16 mouse cellular contexts compared by ENCODE assay signal in genomic region chr3:99249906-99250305, GRCm38 (mm10). TPM values are rescaled to one million over a fixed set of nuclear protein-coding genes. Genes with fewer than 3 reads are reported as not detected.
DNase-seq lines count a peak whose midpoint lies in the region; ATAC-seq and TF ChIP-seq lines count a peak whose summit lies in the region.
"Had no signal": no experiment of that assay in that cellular context is flagged by ENCODE, and none has a peak within 500 bp of the region (broad histone marks: within the 10 kb centered on the region; RNA-seq: fewer than 3 reads in every experiment).

No protein-coding gene starts in this region.

- no peak overlapping the region for H3K9ac ChIP-seq in midbrain, postnatal 0 days (replicated peaks; ENCODE audit: low read length, poor library complexity, severe bottlenecking)
- no peak overlapping the region for H3K9ac ChIP-seq in midbrain, embryonic 16.5 days (ENCODE audit: low read depth, low read length)
- H3K9ac ChIP-seq in embryonic facial prominence, embryonic 15.5 days = no peak overlapping the region
- no peak overlapping the region for H3K9ac ChIP-seq in stomach, postnatal 0 days (ENCODE audit: low read length)
- H3K9ac ChIP-seq: liver, postnatal 0 days; neural tube, embryonic 13.5 days had no signal

- no peak for TF ChIP-seq EP300 in stomach, postnatal 0 days (optimal IDR thresholded peaks at IDR 0.05)

- intact Hi-C loops in gastrocnemius, adult 2 months (cut with DNase I) = loop anchor here (5.0 to 10.0 kb wide), 2 partner anchors 485 to 612 kb away; no protein-coding TSS in a partner anchor
- intact Hi-C loops in gastrocnemius, postnatal 36 days (cut with DNase I) = loop anchor here (5.0 to 10.0 kb wide), 3 partner anchors 47 to 687 kb away; no protein-coding TSS in a partner anchor

- no peak overlapping the region for H3K4me2 ChIP-seq in midbrain, postnatal 0 days (ENCODE audit: low read depth, low read length, poor library complexity, severe bottlenecking)
- no peak overlapping the region for H3K4me2 ChIP-seq in midbrain, embryonic 16.5 days (ENCODE audit: low read length)
- H3K4me2 ChIP-seq in embryonic facial prominence, embryonic 15.5 days (replicated peaks) = 0 out of 2 replicates have a peak overlapping the region, but pooled peaks have one; percentile 35
- no peak overlapping the region for H3K4me2 ChIP-seq in stomach, postnatal 0 days (replicated peaks; ENCODE audit: low read depth)
- H3K4me2 ChIP-seq: neural tube, embryonic 13.5 days had no signal

- under 1% methylated on average over 6 of the region's 6 CpGs for WGBS in midbrain, postnatal 0 days
- under 1% methylated on average over 6 of the region's 6 CpGs for WGBS in midbrain, embryonic 16.5 days
- WGBS in embryonic facial prominence, embryonic 15.5 days = 6% methylated on average over 6 of the region's 6 CpGs
- WGBS in stomach, postnatal 0 days = 3% methylated on average over 6 of the region's 6 CpGs

- peak; percentile 61 for TF ChIP-seq CTCF in gastrocnemius, adult 2 months (IDR thresholded peaks at IDR 0.05)
- peak; percentile 49 for TF ChIP-seq CTCF in midbrain, postnatal 0 days (IDR thresholded peaks at IDR 0.05)
- peak; percentile 26; the same call in 1 of the 2 replicates for TF ChIP-seq CTCF in stomach, postnatal 0 days (IDR thresholded peaks at IDR 0.05; ENCODE audit: low read depth)

- H3K9me3 ChIP-seq in midbrain, postnatal 0 days (ENCODE audit: low read length) = no peaks in the 10 kb centered on the region
- no peaks in the 10 kb centered on the region; the same call in 1 of the 2 replicates for H3K9me3 ChIP-seq in midbrain, embryonic 16.5 days (replicated peaks; ENCODE audit: control insufficient read depth, low read length, poor library complexity, severe bottlenecking)
- no peaks in the 10 kb centered on the region for H3K9me3 ChIP-seq in embryonic facial prominence, embryonic 15.5 days (replicated peaks)
- H3K9me3 ChIP-seq in stomach, postnatal 0 days (ENCODE audit: control insufficient read depth, low read length) = no peaks in the 10 kb centered on the region
- H3K9me3 ChIP-seq: neural tube, embryonic 13.5 days had no signal

- ATAC-seq in midbrain, postnatal 0 days (ENCODE audit: low FRiP score) = no peak
- ATAC-seq in midbrain, embryonic 16.5 days = no peak
- ATAC-seq in embryonic facial prominence, embryonic 15.5 days (ENCODE audit: insufficient number of reproducible peaks, low FRiP score, low TSS enrichment, low read depth) = no peak
- ATAC-seq in stomach, postnatal 0 days (ENCODE audit: low FRiP score, low TSS enrichment) = no peak
- ATAC-seq: liver, postnatal 0 days; Patski had no signal

- DNase-seq in gastrocnemius, adult 2 months = peak; percentile 50
- no peak for DNase-seq in gastrocnemius, postnatal 36 days
- DNase-seq in midbrain, postnatal 0 days (ENCODE audit: low spot score) = peak; percentile 34
- no peak for DNase-seq in stomach, postnatal 0 days (ENCODE audit: low spot score)
- no peak for DNase-seq in left cerebral cortex, adult 11 months (ENCODE audit: low spot score)
- no peak for DNase-seq in layer of hippocampus, adult 9-11 months
- DNase-seq: adrenal gland, postnatal 14 days; liver, postnatal 0 days; right cerebral cortex, postnatal 25 days; thymus, postnatal 14 days had no signal

- H3K4me1 ChIP-seq in midbrain, postnatal 0 days (ENCODE audit: insufficient read depth, low read length) = no peaks in the 10 kb centered on the region
- H3K4me1 ChIP-seq in midbrain, embryonic 16.5 days (ENCODE audit: control insufficient read depth, insufficient read depth, low read length) = peaks cover 6% of the 10 kb centered on the region; the same call in 1 of the 2 replicates
- H3K4me1 ChIP-seq in embryonic facial prominence, embryonic 15.5 days = peaks cover 19% of the 10 kb centered on the region
- no peaks in the 10 kb centered on the region for H3K4me1 ChIP-seq in stomach, postnatal 0 days (replicated peaks; ENCODE audit: control insufficient read depth, insufficient read depth)

- peaks cover 86% of the 10 kb centered on the region for H3K27me3 ChIP-seq in midbrain, postnatal 0 days (ENCODE audit: insufficient read depth, low read length)
- peaks cover 76% of the 10 kb centered on the region for H3K27me3 ChIP-seq in midbrain, embryonic 16.5 days (ENCODE audit: control insufficient read depth, insufficient read depth, low read depth, low read length)
- H3K27me3 ChIP-seq in embryonic facial prominence, embryonic 15.5 days = peaks cover 74% of the 10 kb centered on the region
- H3K27me3 ChIP-seq in stomach, postnatal 0 days (ENCODE audit: control insufficient read depth, insufficient read depth, low read length) = peaks cover 22% of the 10 kb centered on the region

- peak overlapping the region; percentile 75 for H3K27ac ChIP-seq in gastrocnemius, adult 2 months
- H3K27ac ChIP-seq in midbrain, postnatal 0 days (ENCODE audit: low read depth, low read length) = no peak overlapping the region
- no peak overlapping the region for H3K27ac ChIP-seq in midbrain, embryonic 16.5 days (ENCODE audit: low read length)
- H3K27ac ChIP-seq in embryonic facial prominence, embryonic 15.5 days (replicated peaks) = no peak overlapping the region
- H3K27ac ChIP-seq in stomach, postnatal 0 days (replicated peaks) = no peak overlapping the region
- H3K27ac ChIP-seq: neural tube, embryonic 13.5 days had no signal

- H3K4me3 ChIP-seq in gastrocnemius, adult 2 months = peak overlapping the region; percentile 62
- no peak overlapping the region for H3K4me3 ChIP-seq in midbrain, postnatal 0 days (ENCODE audit: low read depth, low read length)
- H3K4me3 ChIP-seq in midbrain, embryonic 16.5 days (ENCODE audit: low read depth, low read length) = no peak overlapping the region
- no peak overlapping the region for H3K4me3 ChIP-seq in embryonic facial prominence, embryonic 15.5 days (replicated peaks)
- H3K4me3 ChIP-seq in stomach, postnatal 0 days (ENCODE audit: low read depth, low read length) = no peak overlapping the region
- H3K4me3 ChIP-seq: neural tube, embryonic 13.5 days had no signal

- H3K36me3 ChIP-seq in midbrain, postnatal 0 days (ENCODE audit: insufficient read depth, low read length) = no peaks in the 10 kb centered on the region
- H3K36me3 ChIP-seq in midbrain, embryonic 16.5 days (ENCODE audit: control insufficient read depth, insufficient read depth, low read length) = no peaks in the 10 kb centered on the region
- no peaks in the 10 kb centered on the region for H3K36me3 ChIP-seq in embryonic facial prominence, embryonic 15.5 days
- H3K36me3 ChIP-seq in stomach, postnatal 0 days (ENCODE audit: control insufficient read depth, insufficient read depth, low read length) = no peaks in the 10 kb centered on the region
- H3K36me3 ChIP-seq: neural tube, embryonic 13.5 days had no signal

RNA-seq across cellular contexts. Expression of gene Tbx15, which starts 9.7 kb away (rescaled TPM):
- 100 to 1,000 TPM; 105 to 145 TPM for total RNA-seq in gastrocnemius, adult 2 months (2021)
- total RNA-seq in gastrocnemius, postnatal 36 days (2021) = 100 to 1,000 TPM; 117 to 119 TPM
- total RNA-seq in midbrain, postnatal 0 days (2014; rRNA removed) = 1.3 and 13.1 TPM in 2 replicates
- 0.59 and 0.91 TPM in 2 replicates for polyA plus RNA-seq in midbrain, postnatal 0 days (2015; fragmentation: Nextera tagmentation; extraction: Ambion mirVana)
- 0.45 and 0.68 TPM in 2 replicates for polyA plus RNA-seq in midbrain, embryonic 16.5 days (2015; fragmentation: Nextera tagmentation; extraction: Ambion mirVana)
- 25.2 and 25.9 TPM in 2 replicates for polyA plus RNA-seq in embryonic facial prominence, embryonic 15.5 days (2015; fragmentation: Nextera tagmentation; extraction: Ambion mirVana)
- polyA plus RNA-seq in stomach, postnatal 0 days (2015; fragmentation: Nextera tagmentation; extraction: Ambion mirVana) = not detected in 2 replicates
- total RNA-seq: hematopoietic stem cell, adult 5-6 weeks; megakaryocyte, adult 5-6 weeks had no signal

Comparison
In these comparisons a context has a peak if more than half of its experiments do, and no peak if none do; other contexts are left out.
1. DNase-seq: peak in gastrocnemius, adult 2 months (single experiment) and midbrain, postnatal 0 days (single experiment); none in gastrocnemius, postnatal 36 days (0 of 2), stomach, postnatal 0 days (single experiment), left cerebral cortex, adult 11 months (single experiment) and layer of hippocampus, adult 9-11 months (single experiment).
2. RNA of gene Tbx15, which starts 9.7 kb away (polyA plus RNA-seq): 25.2 to 25.9 TPM in embryonic facial prominence, embryonic 15.5 days; 0.45 to 0.68 TPM in midbrain, embryonic 16.5 days, 0.59 to 0.91 TPM in midbrain, postnatal 0 days and not detected in stomach, postnatal 0 days; every median in the first group is over 10 times any median in the second.
3. Peak in every context shown above with its lines, with median percentiles within 50 percentile points of each other: CTCF ChIP-seq.